Mouse (Mus musculus): ENCODE data around the gene Usp39. TPM values are rescaled to one million over a fixed set of nuclear protein-coding genes. Genes with fewer than 3 reads are reported as not detected.

Usp39 gene
- total RNA-seq, 2 experiments from 2014 or later: 31.4 to 36.4 TPM

DNA sequence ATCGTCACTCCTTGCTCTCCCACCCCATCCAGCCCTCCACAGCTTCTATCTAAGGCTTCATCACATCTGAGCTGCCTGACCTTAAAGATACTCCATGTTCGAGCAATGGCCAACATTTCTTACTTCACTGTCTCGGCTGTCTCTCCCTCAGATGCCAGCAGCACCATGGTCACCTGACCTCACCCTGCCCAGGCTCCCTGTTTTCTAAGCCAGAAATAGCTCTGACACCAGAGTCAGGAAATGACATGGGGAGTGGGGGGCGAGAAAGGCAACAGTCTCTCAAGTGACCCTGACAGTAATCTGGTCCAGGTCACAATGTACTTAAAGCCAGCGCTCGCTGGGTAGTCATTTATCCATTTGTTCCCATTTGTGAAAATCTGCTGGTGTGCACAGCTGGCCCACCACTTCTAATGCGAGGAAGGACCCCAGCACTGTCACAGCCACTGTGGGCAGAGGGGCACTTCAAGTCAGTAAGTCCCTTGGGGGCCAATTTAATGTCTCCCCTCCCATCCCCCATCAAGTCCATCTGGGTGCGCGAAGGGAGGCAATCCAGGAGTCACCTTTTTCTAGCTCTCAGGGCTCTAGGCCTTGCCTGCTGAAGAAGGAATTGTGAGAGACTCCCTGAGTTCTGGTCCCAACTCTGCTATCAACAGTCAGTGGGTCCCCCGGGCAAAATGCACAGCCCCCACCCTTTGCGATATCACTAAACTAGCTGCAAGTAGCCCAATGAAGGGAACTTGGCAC is 31.7 kb downstream of the Usp39 start:
- no peak for DNase-seq (ENCODE audit: extremely low spot score in 1 of 2, low spot score in 1 of 2)

DNA sequence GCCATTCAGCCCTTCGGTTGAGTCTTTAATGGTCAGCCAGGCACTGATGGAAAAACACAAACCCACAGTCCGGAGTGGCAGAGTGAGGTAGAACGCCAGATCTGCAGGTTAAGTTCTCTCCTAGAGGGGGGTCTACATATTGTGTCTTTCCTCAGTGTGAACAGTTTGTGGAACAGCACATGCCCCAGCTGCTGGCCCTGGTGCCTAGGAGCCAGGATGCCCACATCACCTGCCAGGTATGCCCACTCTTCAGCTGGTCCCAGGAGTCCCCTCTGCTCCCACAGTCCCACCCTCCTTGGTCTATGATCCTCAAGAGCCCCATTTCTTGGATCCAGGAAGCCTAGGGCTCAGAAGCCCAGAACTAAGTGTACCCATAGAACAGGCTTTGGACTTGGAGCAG is 32.8 kb downstream of the Usp39 start:
- DNase-seq (ENCODE audit: extremely low spot score in 1 of 2, low spot score in 1 of 2): no peak

DNA sequence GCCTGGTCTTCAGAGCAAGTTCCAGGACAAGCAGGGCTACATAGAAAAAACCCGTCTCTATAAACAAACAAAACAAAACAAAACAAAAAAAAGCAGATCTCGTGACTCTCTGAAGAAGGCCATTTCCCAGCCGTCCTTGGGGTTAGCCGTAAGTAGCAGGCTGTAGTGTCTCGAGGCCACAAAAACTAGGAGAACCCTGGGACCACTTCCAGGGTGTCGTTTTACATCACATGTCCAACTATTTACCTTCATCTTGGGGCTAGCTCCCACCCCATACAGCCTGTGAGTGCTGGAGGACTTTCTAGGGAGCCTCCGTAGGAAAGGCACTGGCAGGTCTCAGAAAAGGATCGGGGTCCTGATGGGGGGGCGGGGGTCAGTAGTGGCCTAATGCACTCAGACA is 41.5 kb downstream of the Usp39 start:
- no peak for DNase-seq (ENCODE audit: extremely low spot score in 1 of 2, low spot score in 1 of 2)

DNA sequence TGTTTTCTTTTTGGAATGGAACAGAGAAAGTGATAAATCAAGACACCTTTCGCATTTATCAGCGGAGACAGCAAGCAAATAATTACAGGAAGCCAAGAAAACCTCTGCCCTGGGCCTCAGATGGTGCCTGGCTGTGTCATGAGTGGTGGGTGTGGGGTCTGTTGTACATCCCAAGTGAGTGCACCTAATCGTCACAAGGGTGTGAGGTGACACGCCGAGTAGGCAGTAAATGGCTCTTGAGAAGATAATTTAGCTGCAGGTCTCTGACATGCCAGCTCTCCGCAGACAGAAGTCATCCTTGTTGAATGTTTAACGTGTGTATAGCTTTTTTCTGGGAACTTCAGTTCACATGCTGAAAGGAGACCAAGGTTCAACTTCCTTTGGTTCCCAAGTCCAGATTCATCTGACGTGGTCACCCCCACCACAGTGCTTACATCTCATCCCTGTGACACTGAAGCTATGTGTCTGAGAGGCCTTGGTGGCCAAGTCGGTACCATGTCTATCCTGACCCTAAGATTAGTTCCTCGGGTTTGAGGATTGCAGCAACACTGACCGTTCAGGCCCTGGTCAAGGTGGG is 42.5 kb downstream of the Usp39 start:
- no peak for DNase-seq (ENCODE audit: extremely low spot score in 1 of 2, low spot score in 1 of 2)

DNA sequence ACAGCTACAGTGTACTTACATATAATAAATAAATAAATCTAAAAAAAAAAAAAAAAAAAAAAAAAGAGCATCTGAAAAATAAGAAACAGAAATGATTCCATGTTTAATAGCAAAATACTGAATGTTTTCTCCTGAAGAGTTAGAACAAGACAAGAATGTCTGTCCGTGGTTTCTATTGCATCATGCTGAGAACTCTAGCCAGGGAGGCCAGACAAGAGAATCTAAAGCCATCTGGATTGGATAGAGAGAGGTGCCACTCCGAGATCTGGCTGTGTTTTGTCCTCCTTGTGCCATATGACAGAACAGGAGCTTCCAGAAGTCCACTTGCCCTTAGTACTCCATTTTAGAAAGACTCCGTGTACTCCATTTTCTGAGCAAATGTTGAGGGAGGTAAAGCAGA is 47.2 kb downstream of the Usp39 start:
- no peak for DNase-seq (ENCODE audit: extremely low spot score in 1 of 2, low spot score in 1 of 2)

DNA sequence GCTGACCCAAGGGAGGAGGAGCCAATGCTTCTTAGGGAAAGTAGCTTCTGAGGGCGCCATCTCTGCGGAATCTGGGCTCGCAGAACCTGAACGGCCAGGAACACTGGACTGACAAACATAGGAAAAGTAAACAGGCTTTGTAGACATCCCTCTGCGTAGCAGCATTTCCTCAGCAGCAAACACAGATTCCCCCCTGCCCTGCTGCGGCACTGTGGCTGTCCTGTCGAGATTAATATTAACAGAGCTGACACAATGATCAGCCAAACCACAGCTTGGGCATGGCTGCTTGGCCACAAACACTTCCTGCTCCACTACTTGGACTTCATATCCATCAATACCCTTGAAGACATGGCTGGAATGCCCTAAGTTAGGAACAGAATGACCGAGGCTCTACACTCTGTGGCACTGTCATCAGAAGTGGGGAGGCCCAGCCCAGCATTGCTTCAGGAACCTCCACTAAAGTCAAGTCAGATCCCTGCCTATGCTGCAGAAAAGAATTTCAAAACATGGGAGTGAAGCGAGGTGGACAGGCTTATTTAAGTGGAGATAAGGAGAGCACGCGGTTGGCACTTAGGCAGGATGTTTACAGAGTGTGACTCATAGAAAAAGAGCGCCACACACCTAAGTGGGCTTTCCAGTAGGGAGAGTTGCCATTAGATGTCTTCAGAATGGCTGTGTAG is 51.9 kb downstream of the Usp39 start:
- DNase-seq (ENCODE audit: extremely low spot score in 1 of 2, low spot score in 1 of 2): no peak

DNA sequence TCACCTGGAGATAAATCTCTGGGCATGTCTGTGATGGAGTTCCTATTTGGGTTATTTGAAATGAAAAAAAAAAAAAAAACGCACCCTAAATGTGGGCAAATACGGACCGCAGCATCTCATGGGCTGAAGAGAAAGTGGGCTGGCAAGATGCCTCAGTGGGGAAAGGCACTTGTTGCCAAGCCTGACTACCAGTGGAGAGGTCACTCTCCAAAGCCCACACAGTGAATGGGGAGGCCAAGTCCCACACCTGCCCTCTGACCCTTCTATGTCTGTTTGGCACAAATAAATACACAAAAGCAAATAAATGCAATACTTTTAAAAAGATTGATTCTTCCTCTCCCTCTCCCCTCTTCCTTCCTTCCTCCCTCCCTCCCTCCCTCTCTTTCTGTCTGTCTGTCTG is 55.5 kb downstream of the Usp39 start:
- no peak for DNase-seq (ENCODE audit: extremely low spot score in 1 of 2, low spot score in 1 of 2)

DNA sequence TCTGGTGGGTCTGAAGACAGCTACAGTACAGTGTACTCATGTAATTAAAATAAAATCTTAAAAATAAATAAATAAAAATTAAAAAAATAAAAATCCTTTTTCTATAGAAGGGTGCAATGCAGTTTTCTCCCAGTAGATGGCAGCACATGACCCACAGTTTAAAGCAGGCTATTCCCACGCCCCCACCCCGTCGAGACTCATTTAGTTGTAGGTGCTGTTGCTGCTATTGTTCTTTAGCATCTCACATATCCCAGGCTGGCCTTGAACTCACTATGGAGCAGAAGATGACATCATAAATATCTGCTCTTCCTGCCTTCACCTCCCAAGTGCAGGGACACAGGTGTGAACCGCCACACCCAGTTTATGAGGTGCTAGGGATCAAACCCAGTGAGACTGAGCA is 61.1 kb downstream of the Usp39 start:
- DNase-seq (ENCODE audit: extremely low spot score in 1 of 2, low spot score in 1 of 2): peak in 1 of 2 experiments; percentile 68

DNA sequence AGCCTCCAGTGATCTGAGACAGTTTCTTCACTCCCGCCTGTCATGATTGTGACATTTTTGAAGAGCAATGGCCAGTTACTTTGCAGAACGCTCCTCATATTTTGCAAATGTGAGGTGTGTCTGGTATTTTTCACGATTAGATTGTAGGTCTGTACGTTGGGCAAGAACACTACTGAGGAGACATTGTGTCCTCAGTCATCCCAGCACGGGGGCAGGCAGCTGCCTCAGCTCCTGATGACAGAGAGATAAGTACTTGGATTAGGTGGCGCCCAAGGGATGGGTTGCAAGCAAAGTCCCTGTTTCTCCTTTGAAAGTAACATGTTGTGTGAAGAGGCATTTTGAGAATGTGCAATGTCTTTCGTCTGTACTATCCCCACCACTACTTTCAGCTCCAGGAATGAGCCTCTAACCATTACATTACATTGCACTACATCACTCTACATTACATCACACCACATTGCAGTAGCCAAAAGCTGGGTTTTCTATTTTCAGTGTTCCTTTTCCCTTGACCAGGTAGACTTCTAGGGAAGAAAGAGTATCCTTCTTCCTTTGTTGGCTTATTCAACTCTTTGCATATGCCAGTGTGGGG is 64.5 kb downstream of the Usp39 start:
- DNase-seq (ENCODE audit: extremely low spot score in 1 of 2, low spot score in 1 of 2): no peak

DNA sequence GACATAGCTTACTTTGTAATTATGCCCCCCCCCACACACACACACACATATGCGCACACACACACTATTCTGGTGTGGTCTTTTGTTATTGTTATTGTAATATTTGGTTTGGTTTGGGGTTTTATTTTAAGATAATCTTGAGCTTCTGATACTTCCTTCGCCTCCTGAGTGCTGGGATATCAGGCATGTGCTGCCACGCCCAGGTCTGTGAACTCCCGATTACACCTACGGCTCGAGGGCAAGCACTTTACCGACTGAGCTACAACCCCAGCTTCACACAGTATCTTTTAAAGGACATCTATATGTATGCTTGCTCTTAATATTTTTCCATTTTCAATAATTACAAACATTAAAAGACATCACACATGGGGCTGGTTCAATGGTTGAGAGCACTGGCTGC is 65.5 kb downstream of the Usp39 start:
- no peak for DNase-seq (ENCODE audit: extremely low spot score in 1 of 2, low spot score in 1 of 2)

DNA sequence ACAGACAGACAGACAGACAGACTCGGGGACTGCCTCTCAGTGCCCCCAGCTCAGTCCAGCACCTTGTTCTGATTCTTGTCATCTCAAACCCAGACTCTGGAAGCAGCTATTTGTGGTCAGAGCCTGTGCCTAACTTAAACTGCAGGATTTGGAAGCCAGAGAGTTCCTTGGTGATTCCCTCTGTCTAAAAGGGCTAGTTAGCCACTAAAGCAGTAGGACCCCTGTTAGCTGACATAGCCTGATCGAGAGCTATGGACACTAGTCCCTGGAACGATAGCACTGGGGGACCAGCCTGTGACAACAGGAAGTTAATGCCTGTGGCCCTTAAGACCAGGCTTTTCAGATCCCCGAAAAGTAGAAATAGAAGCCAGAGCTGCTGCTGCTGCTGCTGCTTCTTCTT is 66.1 kb downstream of the Usp39 start:
- DNase-seq (ENCODE audit: extremely low spot score in 1 of 2, low spot score in 1 of 2): no peak

DNA sequence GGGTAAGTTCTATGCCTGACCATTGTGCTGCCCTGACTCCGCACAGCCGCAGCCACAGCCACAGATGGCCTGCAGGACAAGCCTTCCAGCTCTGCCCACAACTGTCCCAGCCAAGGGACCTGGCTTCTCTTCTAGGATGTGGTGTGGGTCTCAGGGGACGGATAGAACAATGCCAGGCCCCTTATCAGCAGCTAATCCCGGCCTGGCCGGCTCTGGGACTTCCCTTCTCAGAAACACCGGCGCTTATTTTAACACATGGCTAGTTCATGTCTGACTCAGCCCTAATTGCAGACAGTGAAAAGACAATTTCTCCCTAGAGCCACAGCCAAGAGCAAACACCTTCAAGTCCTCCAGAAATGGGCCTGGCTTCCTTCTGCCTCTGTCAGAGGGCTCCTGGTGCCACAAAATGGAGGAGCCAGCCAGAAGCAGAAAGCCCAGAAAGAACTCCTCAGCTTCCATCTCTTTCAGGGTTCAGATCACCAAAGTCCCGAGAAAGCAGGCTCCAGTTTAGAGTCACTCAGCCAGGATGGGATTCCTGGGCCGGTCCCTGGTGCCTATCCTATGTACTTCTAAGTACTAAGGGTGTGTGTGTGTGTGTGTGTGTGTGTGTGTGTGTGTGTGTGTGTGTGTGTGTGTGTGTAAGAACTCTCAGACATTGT is 67.3 kb downstream of the Usp39 start:
- no peak for DNase-seq (ENCODE audit: extremely low spot score in 1 of 2, low spot score in 1 of 2)

DNA sequence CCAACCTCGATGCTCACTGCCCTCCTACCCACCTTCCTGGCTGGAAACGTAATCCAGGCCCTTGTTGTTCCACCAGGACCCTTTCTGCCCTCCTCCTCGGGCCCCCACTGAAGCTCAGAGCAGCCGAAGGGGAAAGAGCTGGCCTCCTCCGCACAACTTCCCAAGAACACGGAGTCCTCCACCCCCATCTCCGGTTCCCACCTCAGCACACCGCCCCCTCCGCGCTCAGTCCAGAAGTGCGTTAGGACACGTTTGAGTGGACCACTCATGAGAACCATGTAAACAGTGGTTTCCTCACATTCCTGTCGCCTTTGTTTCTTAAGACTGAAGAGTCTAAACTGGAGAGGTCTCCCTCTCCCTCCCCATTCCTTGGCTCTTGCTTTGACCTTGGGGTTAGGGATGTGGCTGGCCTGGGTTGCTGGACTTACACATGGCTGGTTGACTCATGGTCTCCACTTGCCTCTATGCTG is 68.0 kb downstream of the Usp39 start:
- no peak for DNase-seq (ENCODE audit: extremely low spot score in 1 of 2, low spot score in 1 of 2)

DNA sequence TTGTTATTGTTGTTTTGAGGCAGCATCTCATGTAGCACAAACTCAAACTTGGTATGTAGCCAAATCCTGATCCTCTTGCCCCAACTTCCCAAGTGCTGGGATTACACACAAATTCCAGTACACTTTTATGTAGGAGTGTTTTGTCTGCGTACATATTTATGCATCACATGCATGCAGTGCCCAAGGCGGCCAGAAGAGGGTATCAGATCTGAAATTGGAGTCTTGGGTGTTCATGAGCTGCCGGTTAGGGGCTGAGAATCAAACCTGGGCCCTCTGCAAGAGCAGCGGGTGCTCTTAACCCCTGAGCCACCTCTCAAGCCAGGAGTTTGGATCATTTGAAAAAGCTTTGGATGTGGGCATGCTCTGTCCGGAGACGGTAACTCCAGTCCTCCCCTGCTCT is 68.8 kb downstream of the Usp39 start:
- no peak for DNase-seq (ENCODE audit: extremely low spot score in 1 of 2, low spot score in 1 of 2)

DNA sequence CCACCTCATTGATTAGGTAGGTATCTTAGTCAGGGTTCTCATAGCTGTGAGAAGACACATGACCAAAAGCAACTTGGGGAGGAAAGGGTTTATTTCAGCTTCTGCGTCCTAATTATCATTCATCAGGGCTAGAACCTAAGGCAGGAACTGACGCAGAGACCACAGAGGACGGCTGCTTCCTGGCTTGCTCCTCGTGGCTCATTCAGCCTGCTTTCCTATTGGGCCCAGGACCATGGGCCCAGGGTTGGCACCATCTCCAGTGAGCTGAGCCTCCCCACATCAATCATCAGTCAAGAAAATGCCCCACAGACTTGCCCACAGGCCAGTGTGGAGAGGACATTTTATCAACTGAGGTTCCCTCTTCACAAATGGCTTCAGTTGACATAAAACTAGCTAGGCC is 69.5 kb downstream of the Usp39 start:
- no peak for DNase-seq (ENCODE audit: extremely low spot score in 1 of 2, low spot score in 1 of 2)

DNA sequence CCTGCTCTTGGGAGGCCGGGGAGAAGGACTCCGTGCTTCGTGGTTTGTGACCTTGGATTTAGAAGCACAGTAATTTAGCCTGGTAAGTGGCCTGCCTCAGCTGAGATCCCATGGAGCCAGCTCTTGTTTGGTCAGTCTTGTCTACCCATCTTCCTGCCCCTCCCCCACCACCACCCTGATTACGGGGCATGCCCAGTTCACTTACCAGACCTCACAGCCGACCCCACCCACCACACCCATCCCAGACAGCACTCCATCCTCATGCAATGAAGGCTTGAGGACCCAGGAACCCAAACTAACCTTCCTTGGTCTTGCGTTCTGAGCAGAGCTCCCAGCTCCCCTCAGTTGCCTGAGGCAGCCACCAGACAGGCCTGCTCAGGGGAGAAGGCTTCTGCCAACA is 71.8 kb downstream of the Usp39 start:
- DNase-seq (ENCODE audit: extremely low spot score in 1 of 2, low spot score in 1 of 2): no peak

DNA sequence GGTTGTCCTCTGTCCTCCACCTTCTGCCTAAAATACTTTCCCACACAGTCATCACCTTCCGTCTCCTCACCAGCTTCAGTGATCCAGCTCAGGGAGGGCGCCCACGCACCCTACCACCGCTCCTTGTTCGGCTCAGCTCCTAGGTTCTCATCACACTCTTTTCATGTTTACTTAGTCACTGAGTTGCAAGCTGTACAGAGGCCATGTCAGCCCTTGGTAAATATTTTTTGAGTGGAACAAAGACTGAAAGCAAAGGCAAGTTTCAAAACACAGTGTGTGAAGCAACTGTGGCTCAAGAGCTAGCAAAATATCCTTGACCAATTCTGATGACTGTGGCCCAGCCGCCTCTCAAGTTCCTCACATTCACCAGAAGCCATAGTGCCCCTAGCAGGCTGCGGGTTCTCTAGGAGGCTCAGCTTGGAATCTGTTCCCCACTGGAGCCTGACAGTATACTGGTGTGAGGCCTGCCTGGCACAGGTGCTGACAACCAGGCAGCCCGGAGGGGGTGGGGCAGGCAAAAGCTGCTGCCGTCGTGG is 72.8 kb downstream of the Usp39 start:
- DNase-seq (ENCODE audit: extremely low spot score in 1 of 2, low spot score in 1 of 2): no peak

DNA sequence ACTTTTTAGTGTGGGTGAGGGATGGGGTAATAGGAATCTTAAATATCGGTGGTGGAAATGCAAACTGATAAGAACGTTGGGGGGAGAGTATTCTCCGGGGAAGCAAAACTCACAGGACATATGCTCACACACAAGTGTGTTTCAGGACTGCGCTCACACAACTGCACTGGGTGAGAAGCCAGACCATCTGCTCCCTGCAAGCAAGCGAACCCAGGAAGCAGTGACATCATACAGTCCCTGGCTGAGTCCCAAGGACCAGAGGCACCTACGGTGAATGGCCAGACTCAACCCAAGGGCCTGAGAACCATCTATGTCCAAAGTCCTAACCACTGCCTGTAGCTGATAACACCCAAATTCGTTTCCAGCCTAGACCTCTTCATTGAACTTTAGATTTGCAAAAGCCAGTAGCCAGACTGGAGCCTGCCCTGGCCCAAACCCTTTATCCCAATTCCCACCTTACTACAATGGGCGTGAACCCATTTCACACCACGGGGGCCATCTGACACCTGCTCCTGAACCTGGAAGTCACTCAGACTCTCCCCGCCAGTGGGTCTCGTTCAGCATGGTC is 73.9 kb downstream of the Usp39 start:
- peak in 1 of 2 experiments; percentile 40 for DNase-seq (ENCODE audit: extremely low spot score in 1 of 2, low spot score in 1 of 2)

DNA sequence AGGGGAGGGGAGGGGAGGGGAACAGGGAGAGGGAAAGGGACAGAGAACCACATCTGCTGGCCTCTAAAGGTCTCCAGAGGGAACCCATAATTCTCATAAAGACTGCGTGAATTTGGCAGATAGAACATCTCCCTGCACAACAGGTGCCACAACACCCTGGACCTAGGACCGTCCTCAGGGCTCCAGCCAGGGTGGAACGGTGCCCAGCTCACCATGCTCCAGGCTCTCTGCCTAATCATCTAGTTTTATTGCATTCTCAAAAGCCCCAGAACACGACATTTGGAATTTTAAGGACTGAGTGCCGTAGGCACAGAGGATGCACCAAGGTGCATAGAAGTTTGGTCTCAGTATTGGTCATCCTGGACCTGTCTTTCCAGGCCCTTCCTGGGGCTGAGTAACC is 74.7 kb downstream of the Usp39 start:
- DNase-seq (ENCODE audit: extremely low spot score in 1 of 2, low spot score in 1 of 2): no peak

Data from layer of hippocampus, postnatal 25 days (tissue).